Mouse (Mus musculus) heart, embryonic 12.5 days (tissue): ENCODE results near the gene Wdr31. TPM values are rescaled to one million over a fixed set of nuclear protein-coding genes. Genes with fewer than 3 reads are reported as not detected.
"Not testable (repeated sequence)": the region's sequence is repeated elsewhere in the genome, so short reads cannot be mapped to it uniquely, and the experiment has no call there.

Experiments
- ATAC-seq: fragments of 200-750 bp; cut with Nextera tagmentation; 2 replicates; pipeline ENCODE4 v1.8.0; 2017; ENCODE audit warnings: moderate TSS enrichment, moderate library complexity; ENCODE audit not compliant: insufficient number of reproducible peaks, low FRiP score
- H3K27ac ChIP-seq: fragments of 300-500 bp; sonication (generic); 2 replicates; pipeline ENCODE4 v1.5.1; 2016; ENCODE audit warnings: mild to moderate bottlenecking, moderate library complexity; ENCODE audit not compliant: poor library complexity, severe bottlenecking
- H3K27me3 ChIP-seq: fragments of 300-500 bp; sonication (generic); replicated peaks from 2 replicates; pipeline ENCODE4 v1.6.1; 2016; ENCODE audit warnings: mild to moderate bottlenecking, moderate library complexity
- H3K36me3 ChIP-seq: fragments of 300-500 bp; sonication (generic); 2 replicates; pipeline ENCODE4 v1.6.1; 2016; ENCODE audit warnings: mild to moderate bottlenecking, moderate library complexity
- H3K4me1 ChIP-seq: fragments of 300-500 bp; sonication (generic); replicated peaks from 2 replicates; pipeline ENCODE4 v1.6.1; 2016; ENCODE audit warnings: mild to moderate bottlenecking
- H3K4me2 ChIP-seq: fragments of 300-500 bp; sonication (generic); 2 replicates; pipeline ENCODE4 v1.6.1; 2016; ENCODE audit warnings: mild to moderate bottlenecking, moderate library complexity
- H3K4me3 ChIP-seq: fragments of 300-500 bp; sonication (generic); 2 replicates; pipeline ENCODE4 v1.5.1; 2016; ENCODE audit warnings: mild to moderate bottlenecking
- H3K9ac ChIP-seq: fragments of 300-500 bp; sonication (generic); 2 replicates; pipeline ENCODE4 v1.6.1; 2016; ENCODE audit warnings: mild to moderate bottlenecking, moderate library complexity
- H3K9me3 ChIP-seq: fragments of 300-500 bp; sonication (generic); replicated peaks from 2 replicates; pipeline ENCODE4 v1.6.1; 2016; ENCODE audit warnings: mild to moderate bottlenecking, moderate library complexity
- WGBS: fragments of 180-500 bp; shearing (Covaris S2); methylation state at CpG from one replicate; pipeline ENCODE4 v1.1.7; 2016; 5-methylcytosine and 5-hydroxymethylcytosine counted together
- polyA plus RNA-seq: library from polyadenylated mRNA; unstranded; fragments of >200 nt; fragmentation: Nextera tagmentation; extraction: Ambion mirVana; gene quantifications from 2 replicates; pipeline ENCODE4 v1.2.1, GENCODE M21; 2016

The Wdr31 gene
- polyA plus RNA-seq, 1 experiment from 2014 or later: 4.0 TPM

GRCm38 (mm10) chr4:62479593-62479936, 8.9 kb upstream of the Wdr31 start:
- not testable (repeated sequence) for H3K27ac ChIP-seq, H3K4me1 ChIP-seq, ATAC-seq, H3K36me3 ChIP-seq, H3K9me3 ChIP-seq
- H3K27me3 ChIP-seq: peaks cover 37% of the 10 kb centered on the region
- H3K4me3 ChIP-seq: peak overlapping the region; percentile 55
- H3K4me2 ChIP-seq: peak overlapping the region; percentile 94
- 0 out of 2 replicates have a peak overlapping the region, but pooled peaks have one; percentile 39 for H3K9ac ChIP-seq
- 16% methylated on average over 11 of the region's 11 CpGs for WGBS

GRCm38 (mm10) chr4:62477542-62478244, 7.0 kb upstream of the Wdr31 start:
- no peak for ATAC-seq
- H3K36me3 ChIP-seq: no peaks in the 10 kb centered on the region
- no peaks in the 10 kb centered on the region for H3K9me3 ChIP-seq
- H3K9ac ChIP-seq: no peak overlapping the region
- no peak overlapping the region for H3K4me2 ChIP-seq
- WGBS: 74% methylated on average over 6 of the region's 6 CpGs
- H3K4me3 ChIP-seq: no peak overlapping the region
- H3K4me1 ChIP-seq: peaks cover 9% of the 10 kb centered on the region
- peaks cover 37% of the 10 kb centered on the region for H3K27me3 ChIP-seq
- H3K27ac ChIP-seq: no peak overlapping the region

DNA sequence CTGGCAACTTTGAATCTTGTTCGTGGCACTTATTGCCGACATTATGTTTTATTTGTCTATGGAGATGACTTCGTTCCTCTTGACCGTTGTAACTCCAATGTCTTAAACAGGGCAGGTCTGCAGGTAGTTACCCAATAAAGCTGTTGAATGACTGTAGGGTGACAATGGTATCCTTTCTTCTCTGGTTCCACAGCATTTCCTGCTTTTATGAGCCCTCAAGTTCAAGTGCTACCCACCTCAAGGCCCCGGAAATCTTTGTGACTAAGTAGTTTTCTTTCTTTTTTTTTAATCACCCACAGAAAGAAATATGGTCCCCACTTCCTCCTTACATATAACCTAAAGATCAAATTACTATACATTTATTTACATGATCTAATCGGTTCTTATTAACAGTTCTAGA, 5.1 kb upstream of the Wdr31 start:
- Histone ChIP-seq H3K4me2 (no peak overlapping the region), H3K9me3 (no peaks in the 10 kb centered on the region), H3K4me1 (peaks cover 9% of the 10 kb centered on the region), H3K27me3 (peaks cover 25% of the 10 kb centered on the region), H3K4me3 (no peak overlapping the region), H3K9ac (no peak overlapping the region), H3K36me3 (no peaks in the 10 kb centered on the region), H3K27ac (no peak overlapping the region)
- ATAC-seq: no peak
- 76% methylated on average over 6 of the region's 6 CpGs for WGBS

- Histone ChIP-seq H3K9me3 (no peaks in the 10 kb centered on the region), H3K9ac (no peak overlapping the region), H3K27me3 (peaks cover 20% of the 10 kb centered on the region), H3K4me1 (peaks cover 9% of the 10 kb centered on the region), H3K36me3 (no peaks in the 10 kb centered on the region), H3K4me2 (no peak overlapping the region), H3K4me3 (no peak overlapping the region), H3K27ac (no peak overlapping the region)
- WGBS: 75% methylated on average over 2 of the region's 2 CpGs
- ATAC-seq: no peak
These were observed 4.4 kb upstream of the Wdr31 start for GRCm38 (mm10) chr4:62475131-62475530.

DNA sequence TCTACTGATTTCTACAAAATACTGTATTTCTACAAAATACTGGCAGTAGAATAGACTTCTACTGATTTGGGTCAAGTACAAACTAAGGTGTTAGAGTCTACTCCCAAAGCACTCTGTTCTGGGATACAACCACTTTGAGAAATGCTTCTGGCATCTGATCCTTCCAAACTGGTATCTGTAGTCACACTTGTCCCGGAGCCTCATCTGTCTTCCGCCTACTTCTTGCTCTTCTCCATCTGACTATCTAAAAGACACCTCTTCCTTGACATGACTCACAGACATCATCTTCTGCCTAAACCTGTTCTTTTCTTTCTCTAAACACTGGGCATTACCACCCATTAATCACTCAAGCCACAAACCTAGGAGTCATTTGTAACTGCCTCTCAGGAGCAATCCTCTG, 1.4 kb upstream of the Wdr31 start:
- 86% methylated on average over 2 of the region's 2 CpGs for WGBS
- Histone ChIP-seq H3K27me3 (no peaks in the 10 kb centered on the region), H3K4me1 (no peaks in the 10 kb centered on the region), H3K4me2 (no peak overlapping the region), H3K9me3 (no peaks in the 10 kb centered on the region), H3K27ac (no peak overlapping the region), H3K4me3 (no peak overlapping the region), H3K36me3 (no peaks in the 10 kb centered on the region), H3K9ac (no peak overlapping the region)
- ATAC-seq: no peak

- H3K36me3 ChIP-seq: no peaks in the 10 kb centered on the region
- WGBS: 94% methylated on average over 1 of the region's 1 CpGs
These were observed 2.5 kb downstream of the Wdr31 start for GRCm38 (mm10) chr4:62468158-62468557.

GRCm38 (mm10) chr4:62463124-62463523, 7.6 kb downstream of the Wdr31 start:
- H3K36me3 ChIP-seq: no peaks in the 10 kb centered on the region
- H3K27ac ChIP-seq: no peak overlapping the region
- no peak for ATAC-seq
- no peak overlapping the region for H3K4me3 ChIP-seq
- no peak overlapping the region for H3K9ac ChIP-seq
- no peaks in the 10 kb centered on the region for H3K27me3 ChIP-seq
- 78% methylated on average over 2 of the region's 2 CpGs for WGBS
- no peaks in the 10 kb centered on the region for H3K9me3 ChIP-seq
- no peak overlapping the region for H3K4me2 ChIP-seq
- 0 out of 2 replicates have a peak, but pooled peaks cover 3% of the 10 kb centered on the region for H3K4me1 ChIP-seq

More at GRCm38 (mm10) chr4:62468158-62468557, 2.5 kb downstream of the Wdr31 start:
- H3K4me3 ChIP-seq: no peak overlapping the region
- no peaks in the 10 kb centered on the region for H3K9me3 ChIP-seq
- no peaks in the 10 kb centered on the region for H3K4me1 ChIP-seq
- H3K4me2 ChIP-seq: no peak overlapping the region
- no peak for ATAC-seq
- H3K27ac ChIP-seq: no peak overlapping the region
- H3K9ac ChIP-seq: no peak overlapping the region
- no peaks in the 10 kb centered on the region for H3K27me3 ChIP-seq

DNA sequence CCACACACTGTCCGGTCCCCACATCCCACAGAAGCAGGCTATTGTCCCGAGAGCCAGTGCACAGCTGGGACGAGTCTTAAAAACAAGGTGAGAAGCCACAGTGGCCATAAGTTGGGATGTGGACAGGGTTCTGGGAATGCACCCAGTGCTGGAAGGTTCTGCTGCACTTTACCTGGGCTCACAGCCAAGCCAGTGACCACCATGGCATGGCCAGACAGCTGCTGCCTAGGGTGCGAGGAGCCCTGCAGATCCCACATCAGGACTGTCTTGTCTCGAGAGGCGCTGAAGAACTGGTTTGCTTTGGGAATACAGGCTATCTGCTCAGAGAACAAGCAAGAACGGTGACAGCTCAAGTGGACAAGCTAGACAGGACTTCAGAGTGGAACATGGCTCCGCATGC, 10.3 kb downstream of the Wdr31 start:
- Histone ChIP-seq H3K36me3 (no peaks in the 10 kb centered on the region), H3K4me2 (no peak overlapping the region), H3K9me3 (no peaks in the 10 kb centered on the region), H3K4me3 (no peak overlapping the region), H3K27ac (no peak overlapping the region), H3K9ac (no peak overlapping the region), H3K27me3 (no peaks in the 10 kb centered on the region), H3K4me1 (0 out of 2 replicates have a peak, but pooled peaks cover 4% of the 10 kb centered on the region)
- ATAC-seq: no peak
- WGBS: 83% methylated on average over 8 of the region's 8 CpGs

GRCm38 (mm10) chr4:62459081-62459480, 11.6 kb downstream of the Wdr31 start:
- Histone ChIP-seq H3K4me2 (no peak overlapping the region), H3K27me3 (no peaks in the 10 kb centered on the region), H3K27ac (no peak overlapping the region), H3K9me3 (no peaks in the 10 kb centered on the region), H3K4me1 (0 out of 2 replicates have a peak, but pooled peaks cover 4% of the 10 kb centered on the region), H3K4me3 (no peak overlapping the region), H3K9ac (no peak overlapping the region), H3K36me3 (no peaks in the 10 kb centered on the region)
- no peak for ATAC-seq
- 79% methylated on average over 3 of the region's 3 CpGs for WGBS

GRCm38 (mm10) chr4:62454995-62455394, 15.7 kb downstream of the Wdr31 start:
- no peak for ATAC-seq
- Histone ChIP-seq H3K4me2 (no peak overlapping the region), H3K27ac (no peak overlapping the region), H3K4me3 (no peak overlapping the region), H3K36me3 (no peaks in the 10 kb centered on the region), H3K9me3 (no peaks in the 10 kb centered on the region), H3K4me1 (0 out of 2 replicates have a peak, but pooled peaks cover 4% of the 10 kb centered on the region), H3K9ac (no peak overlapping the region), H3K27me3 (no peaks in the 10 kb centered on the region)
- WGBS: 50% methylated on average over 5 of the region's 5 CpGs

DNA sequence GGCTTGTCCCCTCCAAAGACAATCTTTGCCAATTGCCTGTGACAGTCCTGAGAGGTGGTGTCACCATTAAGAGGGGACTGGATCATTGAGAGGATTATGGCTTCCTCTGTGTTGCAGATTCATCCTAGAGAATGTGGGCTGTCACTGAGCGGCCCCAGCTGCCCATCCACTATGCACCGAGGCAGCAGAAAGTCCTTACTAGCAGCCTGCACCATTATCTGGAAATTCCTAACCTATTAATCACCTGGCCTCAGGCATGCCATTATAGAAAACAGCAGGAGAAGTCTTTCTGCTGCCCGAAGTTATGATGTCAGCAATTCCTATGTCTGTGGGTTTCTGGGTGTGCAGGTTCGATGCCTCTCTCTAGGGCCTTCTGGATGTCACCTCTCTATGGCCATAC, 29.7 kb downstream of the Wdr31 start:
- Histone ChIP-seq H3K9ac (no peak overlapping the region), H3K27me3 (no peaks in the 10 kb centered on the region), H3K9me3 (no peaks in the 10 kb centered on the region), H3K4me3 (no peak overlapping the region), H3K27ac (no peak overlapping the region), H3K4me1 (no peaks in the 10 kb centered on the region), H3K4me2 (no peak overlapping the region), H3K36me3 (no peaks in the 10 kb centered on the region)
- WGBS: 59% methylated on average over 4 of the region's 4 CpGs
- ATAC-seq: no peak

GRCm38 (mm10) chr4:62440544-62440943, 30.2 kb downstream of the Wdr31 start:
- no peak for ATAC-seq
- no peaks in the 10 kb centered on the region for H3K4me1 ChIP-seq
- H3K27me3 ChIP-seq: no peaks in the 10 kb centered on the region
- no peaks in the 10 kb centered on the region for H3K9me3 ChIP-seq
- no peak overlapping the region for H3K4me2 ChIP-seq
- 69% methylated on average over 4 of the region's 4 CpGs for WGBS
- no peak overlapping the region for H3K4me3 ChIP-seq
- H3K36me3 ChIP-seq: no peaks in the 10 kb centered on the region
- H3K9ac ChIP-seq: no peak overlapping the region
- no peak overlapping the region for H3K27ac ChIP-seq
